Mouse (Mus musculus): ENCODE data around the gene Nr2e3. TPM values are rescaled to one million over a fixed set of nuclear protein-coding genes. Genes with fewer than 3 reads are reported as not detected.
"Not testable (repeated sequence)": the region's sequence is repeated elsewhere in the genome, so short reads cannot be mapped to it uniquely, and the experiment has no call there.

The Nr2e3 gene
- polyA plus RNA-seq, 1 experiment from 2014 or later, result not detected

GRCm38 (mm10) chr9:59948691-59949250 is 11.7 kb downstream of the Nr2e3 start:
- no peaks in the 10 kb centered on the region for H3K36me3 ChIP-seq
- 90% methylated on average over 17 of the region's 17 CpGs for WGBS

GRCm38 (mm10) chr9:59948226-59948625 is 12.2 kb downstream of the Nr2e3 start:
- Histone ChIP-seq H3K4me3 (no peak overlapping the region), H3K4me1 (replicated peaks) (peaks cover 14% of the 10 kb centered on the region), H3K36me3 (no peaks in the 10 kb centered on the region), H3K9me3 (no peaks in the 10 kb centered on the region), H3K27me3 (ENCODE audit: insufficient read depth, poor library complexity, severe bottlenecking) (no peaks in the 10 kb centered on the region), H3K27ac (no peak overlapping the region)
- WGBS, result 84% methylated on average over 8 of the region's 8 CpGs
- DNase-seq (ENCODE audit: low spot score), result no peak

More at GRCm38 (mm10) chr9:59948691-59949250, 11.7 kb downstream of the Nr2e3 start:
- H3K27me3 ChIP-seq (ENCODE audit: insufficient read depth, poor library complexity, severe bottlenecking), result no peaks in the 10 kb centered on the region
- DNase-seq (ENCODE audit: low spot score), result no peak
- no peak overlapping the region for H3K4me3 ChIP-seq
- peaks cover 11% of the 10 kb centered on the region for H3K4me1 ChIP-seq (replicated peaks)
- H3K27ac ChIP-seq, result no peak overlapping the region
- H3K9me3 ChIP-seq, result no peaks in the 10 kb centered on the region

- 86% methylated on average over 8 of the region's 8 CpGs for WGBS
- Histone ChIP-seq H3K36me3 (no peaks in the 10 kb centered on the region), H3K4me1 (replicated peaks) (peaks cover 9% of the 10 kb centered on the region; the same call in 1 of the 2 replicates), H3K9me3 (no peaks in the 10 kb centered on the region), H3K27me3 (ENCODE audit: insufficient read depth, poor library complexity, severe bottlenecking) (no peaks in the 10 kb centered on the region), H3K27ac (no peak overlapping the region), H3K4me3 (no peak overlapping the region)
- no peak for DNase-seq (ENCODE audit: low spot score)
Observed at GRCm38 (mm10) chr9:59947271-59947670, 13.2 kb downstream of the Nr2e3 start.

- Histone ChIP-seq H3K9me3 (no peaks in the 10 kb centered on the region), H3K27ac (no peak overlapping the region), H3K36me3 (no peaks in the 10 kb centered on the region), H3K4me1 (replicated peaks) (peaks cover 12% of the 10 kb centered on the region), H3K27me3 (ENCODE audit: insufficient read depth, poor library complexity, severe bottlenecking) (no peaks in the 10 kb centered on the region), H3K4me3 (no peak overlapping the region)
- no peak for DNase-seq (ENCODE audit: low spot score)
- WGBS, result 73% methylated on average over 3 of the region's 3 CpGs
Observed at GRCm38 (mm10) chr9:59945241-59945640, 15.2 kb downstream of the Nr2e3 start.

GRCm38 (mm10) chr9:59943826-59944225 is 16.6 kb downstream of the Nr2e3 start:
- Histone ChIP-seq H3K27me3 (ENCODE audit: insufficient read depth, poor library complexity, severe bottlenecking) (no peaks in the 10 kb centered on the region), H3K4me1 (replicated peaks) (peaks cover 12% of the 10 kb centered on the region), H3K4me3 (no peak overlapping the region), H3K27ac (no peak overlapping the region), H3K9me3 (no peaks in the 10 kb centered on the region), H3K36me3 (no peaks in the 10 kb centered on the region)
- 91% methylated on average over 6 of the region's 6 CpGs for WGBS
- DNase-seq (ENCODE audit: low spot score), result no peak

GRCm38 (mm10) chr9:59942501-59943085 is 17.9 kb downstream of the Nr2e3 start:
- DNase-seq (ENCODE audit: low spot score), result no peak
- Histone ChIP-seq H3K4me1 (replicated peaks) (peaks cover 12% of the 10 kb centered on the region), H3K27me3 (ENCODE audit: insufficient read depth, poor library complexity, severe bottlenecking) (no peaks in the 10 kb centered on the region), H3K4me3 (no peak overlapping the region), H3K27ac (no peak overlapping the region), H3K9me3 (no peaks in the 10 kb centered on the region), H3K36me3 (no peaks in the 10 kb centered on the region)
- 79% methylated on average over 5 of the region's 5 CpGs for WGBS

GRCm38 (mm10) chr9:59941885-59942350 is 18.5 kb downstream of the Nr2e3 start:
- no peak for DNase-seq (ENCODE audit: low spot score)
- no peaks in the 10 kb centered on the region for H3K36me3 ChIP-seq
- no peak overlapping the region for H3K4me3 ChIP-seq
- H3K27ac ChIP-seq, result no peak overlapping the region
- WGBS, result 70% methylated on average over 9 of the region's 9 CpGs
- H3K4me1 ChIP-seq (replicated peaks), result peaks cover 12% of the 10 kb centered on the region
- H3K9me3 ChIP-seq, result no peaks in the 10 kb centered on the region
- H3K27me3 ChIP-seq (ENCODE audit: insufficient read depth, poor library complexity, severe bottlenecking), result no peaks in the 10 kb centered on the region

- no peak for DNase-seq (ENCODE audit: low spot score)
- no peaks in the 10 kb centered on the region for H3K36me3 ChIP-seq
- 78% methylated on average over 12 of the region's 12 CpGs for WGBS
Observed at GRCm38 (mm10) chr9:59940913-59941884, 19.3 kb downstream of the Nr2e3 start.

GRCm38 (mm10) chr9:59939691-59940090 is 20.8 kb downstream of the Nr2e3 start:
- Histone ChIP-seq H3K27me3 (ENCODE audit: insufficient read depth, poor library complexity, severe bottlenecking) (no peaks in the 10 kb centered on the region), H3K4me1 (replicated peaks) (peaks cover 12% of the 10 kb centered on the region), H3K27ac (no peak overlapping the region), H3K36me3 (no peaks in the 10 kb centered on the region), H3K9me3 (no peaks in the 10 kb centered on the region), H3K4me3 (no peak overlapping the region)
- WGBS, result 78% methylated on average over 2 of the region's 2 CpGs
- no peak for DNase-seq (ENCODE audit: low spot score)

More at GRCm38 (mm10) chr9:59940913-59941884, 19.3 kb downstream of the Nr2e3 start:
- no peaks in the 10 kb centered on the region for H3K27me3 ChIP-seq (ENCODE audit: insufficient read depth, poor library complexity, severe bottlenecking)
- no peak overlapping the region for H3K4me3 ChIP-seq
- no peaks in the 10 kb centered on the region for H3K9me3 ChIP-seq
- H3K4me1 ChIP-seq (replicated peaks), result peaks cover 12% of the 10 kb centered on the region
- H3K27ac ChIP-seq, result no peak overlapping the region

- Histone ChIP-seq H3K9me3 (no peaks in the 10 kb centered on the region), H3K4me1 (replicated peaks) (peaks cover 8% of the 10 kb centered on the region), H3K4me3 (no peak overlapping the region), H3K27ac (no peak overlapping the region), H3K36me3 (no peaks in the 10 kb centered on the region), H3K27me3 (ENCODE audit: insufficient read depth, poor library complexity, severe bottlenecking) (no peaks in the 10 kb centered on the region)
- DNase-seq (ENCODE audit: low spot score), result no peak
- 86% methylated on average over 8 of the region's 8 CpGs for WGBS
Observed at GRCm38 (mm10) chr9:59938529-59938928, 21.9 kb downstream of the Nr2e3 start.

- not testable (repeated sequence) for H3K4me1 ChIP-seq (replicated peaks); H3K27me3 ChIP-seq (ENCODE audit: insufficient read depth, poor library complexity, severe bottlenecking); DNase-seq (ENCODE audit: low spot score); H3K9me3 ChIP-seq; H3K27ac ChIP-seq; H3K4me3 ChIP-seq; H3K36me3 ChIP-seq
- 81% methylated on average over 8 of the region's 8 CpGs for WGBS
Observed at GRCm38 (mm10) chr9:59935866-59936265, 24.6 kb downstream of the Nr2e3 start.

- WGBS, result 81% methylated on average over 3 of the region's 3 CpGs
- peaks cover 14% of the 10 kb centered on the region for H3K36me3 ChIP-seq
- no peak for DNase-seq (ENCODE audit: low spot score)
Observed at GRCm38 (mm10) chr9:59930248-59930647, 30.2 kb downstream of the Nr2e3 start.

GRCm38 (mm10) chr9:59914761-59915160 is 45.7 kb downstream of the Nr2e3 start:
- Histone ChIP-seq H3K27me3 (ENCODE audit: insufficient read depth, poor library complexity, severe bottlenecking) (no peaks in the 10 kb centered on the region), H3K27ac (no peak overlapping the region), H3K9me3 (no peaks in the 10 kb centered on the region), H3K4me1 (replicated peaks) (no peaks in the 10 kb centered on the region), H3K36me3 (peaks cover 41% of the 10 kb centered on the region; the same call in 1 of the 2 replicates), H3K4me3 (no peak overlapping the region)
- 92% methylated on average over 1 of the region's 1 CpGs for WGBS
- no peak for DNase-seq (ENCODE audit: low spot score)

More at GRCm38 (mm10) chr9:59930248-59930647, 30.2 kb downstream of the Nr2e3 start:
- Histone ChIP-seq H3K27me3 (ENCODE audit: insufficient read depth, poor library complexity, severe bottlenecking) (no peaks in the 10 kb centered on the region), H3K27ac (no peak overlapping the region), H3K4me3 (no peak overlapping the region), H3K4me1 (replicated peaks) (no peaks in the 10 kb centered on the region), H3K9me3 (peaks cover 6% of the 10 kb centered on the region; the same call in 1 of the 2 replicates)

Measured in hindbrain, embryonic 10.5 days (tissue).